Mouse (Mus musculus) heart, embryonic 14.5 days (tissue): ENCODE measurements at regions not wholly inside any gene's neighbourhood (a gene's known extent, or its start where the extent isn't known, plus 50 kb on each side); places are given as distances from the start of the nearest gene placed in this dataset.

Experiments used
- ATAC-seq: fragments of 200-750 bp; cut with Nextera tagmentation; 2 replicates; pipeline ENCODE4 v1.8.0; 2017; ENCODE audit warnings: low read depth, moderate TSS enrichment; ENCODE audit not compliant: insufficient number of reproducible peaks, insufficient read depth, low FRiP score
- H3K27ac ChIP-seq, 2 experiments: fragments of 200-500 bp in 1 of 2; fragments of 300-500 bp in 1 of 2; sonication (generic) in 1 of 2; replicated peaks in 1 of 2; 2 replicates each; pipeline ENCODE4 v1.5.1; 2012 to 2014; ENCODE audit warnings: low read depth in 2 of 2, low read length in 2 of 2, control low read depth in 1 of 2, mild to moderate bottlenecking in 1 of 2, mixed read lengths in 1 of 2; ENCODE audit not compliant: control insufficient read depth in 1 of 2, insufficient read depth in 1 of 2
- H3K27me3 ChIP-seq: fragments of 300-500 bp; sonication (generic); 2 replicates; pipeline ENCODE4 v1.6.1; 2014; ENCODE audit warnings: mild to moderate bottlenecking, low read length, control low read depth; ENCODE audit not compliant: control insufficient read depth, insufficient read depth
- H3K36me3 ChIP-seq: fragments of 300-500 bp; sonication (generic); 2 replicates; pipeline ENCODE4 v1.6.1; 2014; ENCODE audit warnings: mild to moderate bottlenecking, control low read depth, low read length, mixed read lengths; ENCODE audit not compliant: control insufficient read depth, insufficient read depth
- H3K4me1 ChIP-seq, 2 experiments: fragments of 200-500 bp in 1 of 2; fragments of 300-500 bp in 1 of 2; sonication (generic) in 1 of 2; 2 replicates each; pipeline ENCODE4 v1.6.1; 2012 to 2014; ENCODE audit warnings: low read length in 2 of 2, control low read depth in 1 of 2, mixed read lengths in 1 of 2; ENCODE audit not compliant: control insufficient read depth in 2 of 2, insufficient read depth in 2 of 2
- H3K4me2 ChIP-seq: fragments of 300-500 bp; sonication (generic); 2 replicates; pipeline ENCODE4 v1.6.1; 2014; ENCODE audit warnings: mild to moderate bottlenecking, low read length
- H3K4me3 ChIP-seq, 2 experiments: fragments of 200-500 bp in 1 of 2; fragments of 300-500 bp in 1 of 2; sonication (generic) in 1 of 2; 2 replicates each; pipeline ENCODE4 v1.5.1; 2012 to 2014; ENCODE audit warnings: low read length in 2 of 2, mild to moderate bottlenecking in 2 of 2, control low read depth in 1 of 2, low read depth in 1 of 2, moderate library complexity in 1 of 2; ENCODE audit not compliant: control insufficient read depth in 1 of 2, insufficient read depth in 1 of 2
- H3K9ac ChIP-seq: fragments of 300-500 bp; sonication (generic); 2 replicates; pipeline ENCODE4 v1.6.1; 2014; ENCODE audit warnings: mild to moderate bottlenecking, low read length
- H3K9me3 ChIP-seq: fragments of 300-500 bp; sonication (generic); 2 replicates; pipeline ENCODE4 v1.6.1; 2016; ENCODE audit warnings: low read length, control low read depth; ENCODE audit not compliant: control insufficient read depth
- WGBS: fragments of 180-500 bp; shearing (Covaris S2); extraction: QIAGEN DNeasy Blood & Tissue Kit; methylation state at CpG from one replicate; pipeline ENCODE4 v1.1.7; 2014; 5-methylcytosine and 5-hydroxymethylcytosine counted together

DNA sequence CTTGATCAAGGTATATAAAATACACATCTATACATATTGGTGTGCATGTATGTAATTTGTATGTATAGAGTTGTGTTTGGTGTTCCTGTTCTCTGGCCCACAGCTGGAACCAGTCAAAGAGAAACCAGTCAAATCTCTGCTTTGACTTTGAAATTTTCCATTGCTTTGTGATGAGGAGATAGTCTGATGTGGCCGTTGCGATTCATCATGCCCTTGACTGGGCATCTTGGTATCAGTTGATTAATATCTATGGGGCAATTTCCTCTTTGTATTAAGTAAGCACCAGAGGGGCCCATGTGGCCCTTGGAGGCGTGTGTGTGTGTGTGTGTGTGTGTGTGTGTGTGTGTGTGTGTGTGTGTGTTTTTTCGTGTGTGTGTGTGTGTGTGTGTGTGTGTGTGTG, 107.7 kb upstream of the Mrps10 start:
- 79% methylated on average over 4 of the region's 4 CpGs for WGBS
- Histone ChIP-seq H3K9ac (no peak overlapping the region), H3K36me3 (peaks cover 12% of the 10 kb centered on the region; the same call in 1 of the 2 replicates), H3K9me3 (peaks cover 6% of the 10 kb centered on the region; the same call in 1 of the 2 replicates), H3K4me1 (no peaks in the 10 kb centered on the region), H3K4me2 (no peak overlapping the region), H3K4me3 (no peak overlapping the region), H3K27me3 (no peaks in the 10 kb centered on the region), H3K27ac (no peak overlapping the region)
- ATAC-seq: no peak

DNA sequence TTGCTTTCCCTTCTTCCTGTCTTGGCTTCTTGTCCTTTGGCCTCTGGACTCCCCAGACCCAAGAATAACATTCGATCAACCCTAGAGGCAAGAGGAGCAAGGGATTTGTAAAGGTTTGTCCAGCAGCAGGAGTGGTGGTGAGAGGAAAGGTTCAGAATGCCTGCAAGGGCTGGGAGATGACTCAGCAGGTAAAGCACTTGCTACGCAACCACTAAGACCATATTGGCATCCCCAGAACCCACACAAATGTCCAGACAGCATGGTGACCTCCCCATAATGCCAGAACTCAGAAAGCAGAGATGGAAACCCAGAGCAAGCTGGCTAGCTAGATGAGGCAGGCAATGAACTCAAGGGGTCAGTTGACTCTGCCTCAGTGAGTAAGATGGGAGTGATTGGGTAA, 110.4 kb upstream of the Mrps10 start:
- H3K36me3 ChIP-seq: peaks cover 22% of the 10 kb centered on the region; the same call in 1 of the 2 replicates
- H3K27me3 ChIP-seq: no peaks in the 10 kb centered on the region
- H3K9ac ChIP-seq: no peak overlapping the region
- no peak for ATAC-seq
- H3K9me3 ChIP-seq: peaks cover 6% of the 10 kb centered on the region; the same call in 1 of the 2 replicates
- H3K27ac ChIP-seq: no peak overlapping the region
- no peak overlapping the region for H3K4me3 ChIP-seq
- 86% methylated on average over 2 of the region's 2 CpGs for WGBS
- H3K4me2 ChIP-seq: no peak overlapping the region
- H3K4me1 ChIP-seq: no peaks in the 10 kb centered on the region

DNA sequence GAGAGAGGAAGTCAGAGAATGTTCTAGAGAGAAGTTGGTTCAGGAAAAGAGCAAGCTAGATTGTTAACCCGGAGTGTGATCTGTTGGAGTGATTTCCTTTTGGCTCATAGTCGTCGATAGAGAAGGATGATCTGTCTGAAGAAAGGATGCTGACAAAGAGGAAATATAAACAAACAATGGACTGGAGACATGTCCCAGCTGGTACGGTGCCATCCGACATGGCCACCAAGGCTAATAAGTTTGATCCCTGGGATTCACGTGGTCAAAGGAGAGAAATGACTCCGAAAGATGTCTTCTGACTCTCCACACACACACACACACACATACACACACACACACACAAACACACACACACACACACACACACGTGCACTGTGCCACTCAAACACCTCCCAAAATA, 113.5 kb upstream of the Mrps10 start:
- no peak overlapping the region for H3K4me3 ChIP-seq
- H3K27ac ChIP-seq: no peak overlapping the region
- no peak for ATAC-seq
- peaks cover 26% of the 10 kb centered on the region for H3K36me3 ChIP-seq
- H3K4me2 ChIP-seq: no peak overlapping the region
- H3K9ac ChIP-seq: no peak overlapping the region
- WGBS: 84% methylated on average over 8 of the region's 8 CpGs
- H3K27me3 ChIP-seq: no peaks in the 10 kb centered on the region
- no peaks in the 10 kb centered on the region for H3K4me1 ChIP-seq
- no peaks in the 10 kb centered on the region for H3K9me3 ChIP-seq

DNA sequence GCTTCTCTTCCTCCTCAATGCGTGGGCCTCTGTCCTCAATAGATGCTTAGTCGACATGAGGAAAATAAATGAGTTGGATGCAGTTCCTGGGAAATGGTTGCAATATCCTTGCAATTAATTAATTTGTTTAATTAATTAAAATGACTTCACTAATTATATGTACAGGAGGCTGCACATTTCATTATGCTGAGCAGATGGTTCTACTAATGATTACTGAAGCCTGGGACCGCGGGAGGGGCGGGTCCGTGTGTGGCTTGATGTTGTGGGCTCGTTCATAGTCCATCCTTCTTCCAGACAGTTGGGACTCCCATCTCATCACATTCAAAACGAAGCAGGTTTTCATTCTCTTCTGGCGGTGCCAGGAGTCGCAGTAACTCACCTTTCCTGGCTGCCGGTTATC, 114.7 kb upstream of the Mrps10 start:
- 92% methylated on average over 11 of the region's 11 CpGs for WGBS
- H3K4me3 ChIP-seq: no peak overlapping the region
- no peak overlapping the region for H3K27ac ChIP-seq
- no peak for ATAC-seq
- no peak overlapping the region for H3K9ac ChIP-seq
- H3K4me2 ChIP-seq: no peak overlapping the region
- H3K27me3 ChIP-seq: no peaks in the 10 kb centered on the region
- H3K9me3 ChIP-seq: no peaks in the 10 kb centered on the region
- H3K4me1 ChIP-seq: no peaks in the 10 kb centered on the region
- peaks cover 26% of the 10 kb centered on the region for H3K36me3 ChIP-seq

DNA sequence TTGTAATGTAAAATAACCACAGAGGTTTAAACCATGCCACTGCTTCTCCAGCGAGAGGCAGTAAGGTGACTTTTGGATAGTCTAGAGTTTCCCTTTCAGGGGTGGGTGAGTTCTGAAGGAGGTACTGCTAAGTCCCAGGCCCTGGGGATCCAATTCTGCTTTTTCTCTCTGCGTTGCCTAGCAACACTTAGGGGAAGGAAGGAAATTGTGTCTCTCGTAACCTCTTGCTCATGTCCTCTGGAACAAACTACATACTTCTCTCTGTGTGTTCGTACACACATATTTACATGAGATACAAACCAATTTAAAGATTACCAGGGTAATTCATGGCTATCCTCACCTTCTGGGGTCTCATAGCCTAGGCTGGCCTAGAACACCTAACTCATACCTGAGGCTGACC, 118.7 kb upstream of the Mrps10 start:
- no peak overlapping the region for H3K4me3 ChIP-seq
- H3K4me2 ChIP-seq: no peak overlapping the region
- no peak for ATAC-seq
- 74% methylated on average over 4 of the region's 4 CpGs for WGBS
- H3K9ac ChIP-seq: no peak overlapping the region
- H3K4me1 ChIP-seq: no peaks in the 10 kb centered on the region
- peaks cover 6% of the 10 kb centered on the region for H3K36me3 ChIP-seq
- no peak overlapping the region for H3K27ac ChIP-seq
- no peaks in the 10 kb centered on the region for H3K27me3 ChIP-seq
- H3K9me3 ChIP-seq: no peaks in the 10 kb centered on the region

DNA sequence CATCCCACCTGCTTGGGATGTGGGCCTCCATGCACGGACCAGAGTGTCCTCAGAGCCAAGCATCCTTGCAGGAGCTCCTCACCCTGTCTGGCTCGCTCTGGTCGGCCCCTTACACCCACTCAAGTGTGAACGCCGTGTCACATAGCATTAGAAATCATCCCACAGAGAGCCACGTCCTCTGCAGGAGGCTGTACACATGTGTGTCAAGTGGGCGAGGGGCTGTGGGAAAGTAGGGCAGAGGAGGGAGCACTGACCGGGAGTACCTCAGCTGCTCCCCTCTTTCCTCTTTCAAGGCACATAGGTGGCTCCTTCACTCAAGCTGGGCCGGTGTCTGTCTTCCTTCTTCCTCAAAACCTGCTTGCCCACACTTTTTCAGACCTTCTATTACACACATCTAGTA, 119.5 kb upstream of the Mrps10 start:
- Histone ChIP-seq H3K4me3 (no peak overlapping the region), H3K27ac (no peak overlapping the region), H3K9ac (no peak overlapping the region), H3K4me2 (no peak overlapping the region), H3K9me3 (no peaks in the 10 kb centered on the region), H3K36me3 (peaks cover 4% of the 10 kb centered on the region), H3K27me3 (no peaks in the 10 kb centered on the region), H3K4me1 (no peaks in the 10 kb centered on the region)
- no peak for ATAC-seq
- 90% methylated on average over 9 of the region's 9 CpGs for WGBS

DNA sequence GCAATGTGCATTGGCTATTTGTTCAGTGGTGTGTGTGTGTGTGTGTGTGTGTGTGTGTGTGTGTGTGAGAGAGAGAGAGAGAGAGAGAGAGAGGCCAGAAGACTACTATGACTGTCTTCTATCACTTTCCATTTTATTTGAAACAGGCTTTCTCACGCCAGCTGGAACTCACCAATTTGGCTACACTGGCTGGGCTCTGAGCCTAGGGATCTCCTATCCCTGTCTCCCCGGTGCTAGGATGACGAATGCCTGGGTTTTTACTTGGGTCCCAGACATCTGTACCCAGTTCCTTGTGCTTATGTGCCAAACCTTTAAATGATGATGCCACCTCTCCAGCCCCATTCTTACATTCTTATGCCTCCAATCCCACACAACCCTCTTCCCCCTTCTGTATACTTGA, 120.6 kb upstream of the Mrps10 start:
- Histone ChIP-seq H3K36me3 (peaks cover 13% of the 10 kb centered on the region; the same call in 1 of the 2 replicates), H3K4me1 (no peaks in the 10 kb centered on the region), H3K4me2 (no peak overlapping the region), H3K4me3 (no peak overlapping the region), H3K27me3 (no peaks in the 10 kb centered on the region), H3K9ac (no peak overlapping the region), H3K27ac (no peak overlapping the region), H3K9me3 (peaks cover 4% of the 10 kb centered on the region; the same call in 1 of the 2 replicates)
- 82% methylated on average over 3 of the region's 3 CpGs for WGBS
- no peak for ATAC-seq

DNA sequence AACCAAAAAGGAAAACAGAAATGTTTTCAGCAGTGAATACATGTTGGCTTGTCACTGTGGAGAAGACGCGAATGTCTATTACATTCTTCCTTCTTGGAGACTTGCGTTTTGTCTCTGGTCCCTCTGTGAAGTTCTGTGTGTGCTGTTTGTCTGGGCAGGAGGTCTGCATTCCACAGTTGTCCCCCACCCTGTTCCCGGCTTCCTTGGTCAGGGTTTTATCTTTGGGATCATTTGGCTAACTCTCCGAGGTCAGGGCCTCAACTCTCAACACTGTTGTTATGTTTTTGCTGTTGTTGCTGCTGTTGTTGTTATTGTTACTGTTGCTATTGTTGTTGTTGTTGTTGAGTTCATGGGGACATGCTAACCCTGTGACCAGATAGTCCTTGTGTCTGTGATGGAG, 121.2 kb upstream of the Mrps10 start:
- ATAC-seq: no peak
- no peak overlapping the region for H3K4me3 ChIP-seq
- H3K27ac ChIP-seq: no peak overlapping the region
- H3K27me3 ChIP-seq: no peaks in the 10 kb centered on the region
- peaks cover 4% of the 10 kb centered on the region; the same call in 1 of the 2 replicates for H3K9me3 ChIP-seq
- WGBS: 70% methylated on average over 5 of the region's 5 CpGs
- H3K4me2 ChIP-seq: no peak overlapping the region
- H3K4me1 ChIP-seq: no peaks in the 10 kb centered on the region
- peaks cover 12% of the 10 kb centered on the region; the same call in 1 of the 2 replicates for H3K36me3 ChIP-seq
- H3K9ac ChIP-seq: no peak overlapping the region
